Mouse (Mus musculus) MEL (cell line): ENCODE measurements around the gene Efna5. TPM values are rescaled to one million over a fixed set of nuclear protein-coding genes. Genes with fewer than 3 reads are reported as not detected.
A peak's percentile ranks its signal among the peaks of the same experiment; 100 is the strongest.

Source experiments
- DNase-seq: peaks from one replicate; pipeline ENCODE4 v3.0.0; 2011; ENCODE audit warnings: low read depth, low spot score
- H3K27ac ChIP-seq: 2 replicates; pipeline ENCODE4 v1.5.1; 2012; ENCODE audit warnings: low read depth, mild to moderate bottlenecking, control low read depth, low read length, moderate library complexity; ENCODE audit not compliant: control insufficient read depth
- H3K27me3 ChIP-seq, 2 experiments: fragments of 150-350 bp in 1 of 2; sonication (generic) in 1 of 2; 2 replicates each; pipeline ENCODE4 v1.6.1; 2012; ENCODE audit warnings: low read length in 2 of 2, mild to moderate bottlenecking in 2 of 2, improper control_type of control experiment in 1 of 2, moderate library complexity in 1 of 2; ENCODE audit not compliant: insufficient read depth in 2 of 2, control insufficient read depth in 1 of 2
- H3K36me3 ChIP-seq, 2 experiments: 2 replicates each; pipeline ENCODE4 v1.6.1; 2012 to 2014; ENCODE audit warnings: low read length in 2 of 2, improper control_type of control experiment in 1 of 2, inconsistent platforms in 1 of 2, mild to moderate bottlenecking in 1 of 2; ENCODE audit not compliant: insufficient read depth in 2 of 2, control insufficient read depth in 1 of 2
- H3K4me1 ChIP-seq, 2 experiments: fragments of 150-350 bp in 1 of 2; sonication (generic) in 1 of 2; 2 replicates each; pipeline ENCODE4 v1.6.1; 2012; ENCODE audit warnings: low read length in 2 of 2, improper control_type of control experiment in 1 of 2, mild to moderate bottlenecking in 1 of 2; ENCODE audit not compliant: insufficient read depth in 2 of 2, control insufficient read depth in 1 of 2
- H3K4me3 ChIP-seq, 2 experiments: fragments of 150-350 bp in 1 of 2; sonication (generic) in 1 of 2; 2 replicates each; pipeline ENCODE4 v1.5.1; 2012; ENCODE audit warnings: low read depth in 2 of 2, low read length in 2 of 2, mild to moderate bottlenecking in 2 of 2, moderate library complexity in 2 of 2, control low read depth in 1 of 2, improper control_type of control experiment in 1 of 2; ENCODE audit not compliant: control insufficient read depth in 1 of 2, insufficient read depth in 1 of 2
- H3K79me2 ChIP-seq: 2 replicates; pipeline ENCODE4 v1.6.1; 2012; ENCODE audit warnings: mild to moderate bottlenecking, low read length, moderate library complexity; ENCODE audit not compliant: control insufficient read depth, poor library complexity, insufficient read depth
- H3K9ac ChIP-seq: 2 replicates; pipeline ENCODE4 v1.6.1; 2012; ENCODE audit warnings: low read depth, mild to moderate bottlenecking, control low read depth, low read length, moderate library complexity; ENCODE audit not compliant: control insufficient read depth, poor library complexity, severe bottlenecking
- H3K9me3 ChIP-seq: fragments of 150-350 bp; sonication (generic); replicated peaks from 2 replicates; pipeline ENCODE4 v1.6.1; 2012; ENCODE audit warnings: mild to moderate bottlenecking, low read length, improper control_type of control experiment, moderate library complexity; ENCODE audit not compliant: insufficient read depth
- BHLHE40 ChIP-seq: IDR thresholded peaks from 2 replicates; pipeline ENCODE4 v1.6.1; 2012; ENCODE audit warnings: low read depth, mild to moderate bottlenecking, inconsistent platforms, low read length, improper control_type of control experiment, borderline replicate concordance
- CHD2 ChIP-seq: IDR thresholded peaks from 2 replicates; pipeline ENCODE4 v1.6.1; 2011; ENCODE audit warnings: low read length, improper control_type of control experiment
- CTCF ChIP-seq, 3 experiments: IDR thresholded peaks in 2 of 3; conservative IDR thresholded peaks in 1 of 3; 2 replicates each; pipeline ENCODE4 v1.5.1; 2011 to 2012; ENCODE audit warnings: low read length in 3 of 3, low read depth in 2 of 3, mild to moderate bottlenecking in 2 of 3, improper control_type of control experiment in 1 of 3, inconsistent platforms in 1 of 3, mixed read lengths in 1 of 3, moderate library complexity in 1 of 3; ENCODE audit not compliant: control insufficient read depth in 1 of 3, insufficient read depth in 1 of 3, poor library complexity in 1 of 3, severe bottlenecking in 1 of 3
- E2F4 ChIP-seq: IDR thresholded peaks from 2 replicates; pipeline ENCODE4 v1.6.1; 2011; ENCODE audit warnings: low read depth, low read length, improper control_type of control experiment, borderline replicate concordance
- ELF1 ChIP-seq: IDR thresholded peaks from 2 replicates; pipeline ENCODE4 v1.6.1; 2014; ENCODE audit warnings: low read depth, mild to moderate bottlenecking, inconsistent platforms, low read length, improper control_type of control experiment, moderate library complexity
- EP300 ChIP-seq, 2 experiments: IDR thresholded peaks; 2 replicates each; pipeline ENCODE4 v1.6.1; 2011; ENCODE audit warnings: improper control_type of control experiment in 2 of 2, low read length in 2 of 2, low read depth in 1 of 2, mild to moderate bottlenecking in 1 of 2
- HCFC1 ChIP-seq: IDR thresholded peaks from 2 replicates; pipeline ENCODE4 v1.6.1; 2012; ENCODE audit warnings: low read depth, mild to moderate bottlenecking, inconsistent platforms, low read length, improper control_type of control experiment, moderate library complexity
- MAZ ChIP-seq: IDR thresholded peaks from 2 replicates; pipeline ENCODE4 v1.6.1; 2012; ENCODE audit warnings: low read depth, mild to moderate bottlenecking, inconsistent platforms, low read length, improper control_type of control experiment
- MYC ChIP-seq: IDR thresholded peaks from 2 replicates; pipeline ENCODE4 v1.6.1; 2011; ENCODE audit warnings: low read depth, mild to moderate bottlenecking, low read length, improper control_type of control experiment, moderate library complexity
- NRF1 ChIP-seq: IDR thresholded peaks from 2 replicates; pipeline ENCODE4 v1.6.1; 2014; ENCODE audit warnings: low read depth, mild to moderate bottlenecking, inconsistent platforms, low read length, improper control_type of control experiment, moderate library complexity; ENCODE audit not compliant: poor library complexity, insufficient read depth, severe bottlenecking
- POLR2A ChIP-seq, 2 experiments: IDR thresholded peaks; 2 replicates each; pipeline ENCODE4 v1.6.1; 2011 to 2012; ENCODE audit warnings: low read length in 2 of 2, mild to moderate bottlenecking in 2 of 2, control low read depth in 1 of 2, improper control_type of control experiment in 1 of 2, low read depth in 1 of 2, moderate library complexity in 1 of 2; ENCODE audit not compliant: control insufficient read depth in 1 of 2, insufficient read depth in 1 of 2, poor library complexity in 1 of 2
- POLR2AphosphoS2 ChIP-seq: IDR thresholded peaks from 2 replicates; pipeline ENCODE4 v1.6.1; 2011; ENCODE audit warnings: low read length, improper control_type of control experiment
- RAD21 ChIP-seq: IDR thresholded peaks from 2 replicates; pipeline ENCODE4 v1.6.1; 2011; ENCODE audit warnings: mild to moderate bottlenecking, low read depth, low read length, improper control_type of control experiment
- RCOR1 ChIP-seq: IDR thresholded peaks from 2 replicates; pipeline ENCODE4 v1.6.1; 2012; ENCODE audit warnings: low read depth, mild to moderate bottlenecking, inconsistent platforms, low read length, improper control_type of control experiment
- SIN3A ChIP-seq: IDR thresholded peaks from 2 replicates; pipeline ENCODE4 v1.6.1; 2012; ENCODE audit warnings: low read length, improper control_type of control experiment, inconsistent platforms
- TCF12 ChIP-seq: IDR thresholded peaks from 2 replicates; pipeline ENCODE4 v1.6.1; 2014; ENCODE audit warnings: low read depth, mild to moderate bottlenecking, inconsistent platforms, low read length, improper control_type of control experiment, moderate library complexity
- USF1 ChIP-seq: IDR thresholded peaks from 2 replicates; pipeline ENCODE4 v1.6.1; 2014; ENCODE audit warnings: low read depth, mild to moderate bottlenecking, inconsistent platforms, low read length, improper control_type of control experiment, moderate library complexity
- ZKSCAN1 ChIP-seq: IDR thresholded peaks from 2 replicates; pipeline ENCODE4 v1.6.1; 2012; ENCODE audit warnings: low read depth, mild to moderate bottlenecking, inconsistent platforms, low read length, improper control_type of control experiment, moderate library complexity
- ZMIZ1 ChIP-seq: IDR thresholded peaks from 2 replicates; pipeline ENCODE4 v1.6.1; 2012; ENCODE audit warnings: low read depth, mild to moderate bottlenecking, inconsistent platforms, low read length, improper control_type of control experiment, moderate library complexity
- ZNF384 ChIP-seq: IDR thresholded peaks from 2 replicates; pipeline ENCODE4 v1.6.1; 2012; ENCODE audit warnings: low read depth, mild to moderate bottlenecking, inconsistent platforms, low read length, improper control_type of control experiment
- polyA plus RNA-seq, 2 experiments: library from polyadenylated mRNA; stranded (reverse) in 1 of 2; unstranded in 1 of 2; fragments of >175 nt in 1 of 2; fragments of >200 nt in 1 of 2; gene quantifications; 2 replicates each; pipeline versions ENCODE4 v1.2.1 to v1.2.4; 2012; ENCODE audit warnings: low replicate concordance in 2 of 2, low read depth in 1 of 2; ENCODE audit not compliant: insufficient read length in 2 of 2, insufficient read depth in 1 of 2, missing spikeins in 1 of 2
- total RNA-seq: library from RNA; depleted of rRNA; stranded (reverse); fragments of 300-350 nt; gene quantifications from 2 replicates; pipeline ENCODE4 v1.2.3, GENCODE M21; 2012

The Efna5 gene
- total and polyA plus RNA-seq, 3 experiments = not detected

DNA sequence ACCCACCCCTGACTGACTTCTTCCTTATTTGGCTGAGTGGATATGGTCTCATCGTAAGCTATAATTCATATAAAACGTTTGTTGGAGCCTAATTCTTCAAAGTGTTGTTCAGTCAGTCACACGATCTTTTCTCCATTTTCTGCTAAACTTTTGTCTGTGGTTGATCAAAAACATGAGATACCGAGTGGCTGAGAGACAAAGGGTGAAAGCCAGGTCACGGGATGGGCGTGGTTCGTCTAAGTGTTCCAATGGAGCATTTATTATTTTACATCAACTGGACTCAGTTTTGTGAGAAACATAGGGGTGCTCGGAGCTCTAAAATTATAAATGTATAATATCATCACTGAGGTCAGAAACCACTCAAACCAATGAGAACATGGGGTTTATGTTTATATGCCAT, 209.0 kb downstream of the Efna5 start:
- Histone ChIP-seq H3K27ac (peak overlapping the region; percentile 53), H3K9me3 (no peaks in the 10 kb centered on the region)
- TF ChIP-seq E2F4 = no peak
- TF ChIP-seq POLR2A (IDR thresholded peaks at IDR 0.05; ENCODE audit: control insufficient read depth in 1 of 2, insufficient read depth in 1 of 2, low read depth in 1 of 2, low read length in 2 of 2, poor library complexity in 1 of 2) = no peak
- TF ChIP-seq BHLHE40 = peak; percentile 71; the same call in 1 of the 2 replicates
- TF ChIP-seq USF1 = peak; percentile 61
- no peak for TF ChIP-seq RAD21
- TF ChIP-seq ELF1 = no peak
- no peak for TF ChIP-seq ZMIZ1
- TF ChIP-seq, all 39 proteins: peak for 2
- Histone ChIP-seq H3K9ac (peak overlapping the region; percentile 28; the same call in 1 of the 2 replicates), H3K36me3 (peaks cover 0 to 16% of the 10 kb centered on the region in 2 experiments; a peak in 2 of 4 replicates), H3K4me3 (peak overlapping the region; percentile 33 to 55), H3K79me2 (no peaks in the 10 kb centered on the region), H3K4me1 (peaks cover 8 to 9% of the 10 kb centered on the region in 2 experiments), H3K27me3 (no peaks in the 10 kb centered on the region)
- peak; percentile 58 for DNase-seq

DNA sequence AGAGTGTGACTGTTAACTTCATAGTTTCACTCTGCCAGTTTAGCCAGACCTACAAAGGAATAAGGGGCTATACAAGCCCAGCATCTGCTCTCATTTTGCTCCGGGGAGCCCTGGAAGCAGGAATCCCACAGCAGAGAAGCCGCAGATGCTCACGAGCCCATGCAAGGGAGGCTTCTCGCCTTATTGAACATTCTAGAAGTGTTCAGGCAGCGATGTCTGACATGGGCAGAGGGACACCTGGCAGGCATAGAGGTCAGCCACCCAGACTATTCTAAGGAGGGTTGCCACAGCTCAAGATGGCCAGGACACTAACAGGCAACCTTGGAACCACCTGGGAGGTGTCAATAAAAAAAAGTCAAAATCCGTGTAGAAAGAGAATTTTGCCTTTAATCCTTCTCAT, 214.4 kb downstream of the Efna5 start:
- Histone ChIP-seq H3K79me2 (no peaks in the 10 kb centered on the region), H3K27ac (no peak overlapping the region), H3K36me3 (peaks cover 0 to 6% of the 10 kb centered on the region in 2 experiments; a peak in 2 of 4 replicates), H3K9ac (no peak overlapping the region)
- DNase-seq = no peak
- TF ChIP-seq CHD2 = no peak
- no peak for TF ChIP-seq EP300 (IDR thresholded peaks at IDR 0.05; ENCODE audit: low read depth in 1 of 2, low read length in 2 of 2)
- TF ChIP-seq MAZ = no peak
- no peak for TF ChIP-seq ZNF384
- no peak for TF ChIP-seq MYC
- no peak for TF ChIP-seq HCFC1
- TF ChIP-seq NRF1 = no peak
- TF ChIP-seq SIN3A = no peak
- no peak for TF ChIP-seq RCOR1
- no peak for TF ChIP-seq POLR2AphosphoS2
- TF ChIP-seq TCF12 = no peak
- TF ChIP-seq ZKSCAN1 = no peak
- TF ChIP-seq CTCF (IDR thresholded peaks at IDR 0.05 in 2 of 3, conservative IDR thresholded peaks at IDR 0.05 in 1 of 3; ENCODE audit: control insufficient read depth in 1 of 3, insufficient read depth in 1 of 3, low read depth in 2 of 3, low read length in 3 of 3, poor library complexity in 1 of 3, severe bottlenecking in 1 of 3) = no peak
- TF ChIP-seq, all 39 proteins: peak for 0
- no peaks in the 10 kb centered on the region for H3K27me3 ChIP-seq
- no peaks in the 10 kb centered on the region for H3K9me3 ChIP-seq
- H3K4me1 ChIP-seq = peaks cover 4% of the 10 kb centered on the region in 2 experiments
- no peak overlapping the region for H3K4me3 ChIP-seq
